Mouse (Mus musculus): Measurements from ENCODE around the gene Glyr1.

DNA sequence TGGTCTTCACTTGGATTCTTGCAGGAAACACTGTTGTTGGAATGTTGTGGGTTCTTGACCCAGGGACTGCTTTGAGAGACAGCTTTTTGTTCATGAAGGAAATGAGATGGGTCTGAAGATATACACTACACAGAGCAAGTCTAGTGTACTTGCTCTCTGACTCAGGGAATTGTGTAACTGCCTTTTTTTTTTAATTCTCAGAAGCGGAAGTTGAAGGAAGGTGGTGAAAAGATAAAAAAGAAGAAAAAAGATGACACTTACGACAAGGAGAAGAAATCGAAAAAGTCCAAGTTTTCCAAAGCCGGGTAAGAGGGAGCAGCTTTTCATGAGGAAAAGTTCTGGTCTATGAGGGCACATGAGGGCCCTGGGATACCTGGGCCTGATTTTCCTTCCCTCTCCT is 13.8 kb upstream of the Glyr1 start:
- TF ChIP-seq CTCF (IDR thresholded peaks at IDR 0.05; ENCODE audit: low read depth, low read length) = no peak
- TF ChIP-seq POLR2A (IDR thresholded peaks at IDR 0.05; ENCODE audit: extremely low read depth, insufficient read depth, low read length) = no peak
